Mouse (Mus musculus) thymus, postnatal 10 days (tissue): ENCODE results near the gene Glcci1.
"Not testable (repeated sequence)": the region's sequence is repeated elsewhere in the genome, so short reads cannot be mapped to it uniquely, and the experiment has no call there.

ENCODE experiments used
- DNase-seq, 2 experiments: peaks; one replicate each; pipeline ENCODE4 v3.0.0; 2021; ENCODE audit warnings: low spot score in 2 of 2

Glcci1 gene

GRCm38 (mm10) chr6:8495109-8495826, 14.1 kb upstream of the Glcci1 start:
- DNase-seq: no peak

- no peak for DNase-seq
Measured at GRCm38 (mm10) chr6:8495827-8496222, 13.6 kb upstream of the Glcci1 start.

- DNase-seq: no peak
Measured at GRCm38 (mm10) chr6:8497234-8497867, 12.0 kb upstream of the Glcci1 start.

DNA sequence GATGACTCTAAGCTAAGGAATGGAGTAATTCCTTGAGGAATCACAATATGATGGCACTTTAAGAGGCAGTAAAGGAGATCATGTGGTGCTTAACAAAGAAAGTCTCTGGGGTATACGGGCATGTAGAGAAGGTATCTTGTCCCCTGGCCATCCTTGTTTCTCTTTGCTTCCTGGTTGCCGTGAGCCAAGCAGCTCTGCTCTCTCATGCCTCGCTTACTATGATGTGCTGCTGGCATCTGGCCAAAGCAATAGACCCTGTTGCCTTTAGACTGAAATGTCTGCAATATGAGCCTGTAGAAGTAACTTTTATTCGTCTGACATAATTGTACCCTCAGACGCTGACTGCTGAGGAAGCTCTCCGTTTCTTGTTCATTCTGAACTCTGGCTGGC, 11.5 kb upstream of the Glcci1 start:
- DNase-seq: no peak

- DNase-seq: no peak
Measured at GRCm38 (mm10) chr6:8498961-8499360, 10.4 kb upstream of the Glcci1 start.

DNA sequence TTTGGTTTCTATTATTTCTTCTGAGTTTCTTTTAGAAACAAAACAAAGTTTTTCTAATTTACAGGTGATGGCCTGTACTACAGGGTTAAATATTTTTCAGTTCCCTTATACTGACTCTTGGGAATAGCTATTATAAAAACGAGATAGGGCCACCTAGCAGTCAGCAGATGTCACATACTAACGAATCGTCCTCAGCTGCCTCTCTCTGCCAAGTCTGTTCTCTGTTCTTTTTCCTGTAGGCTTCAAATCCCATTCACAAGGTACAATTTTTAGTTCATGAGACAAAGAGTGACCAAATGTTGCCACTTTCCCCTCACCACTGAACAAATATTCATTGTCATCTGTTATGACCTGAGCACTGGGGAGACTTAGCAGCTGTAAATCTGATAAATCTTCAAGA, 5.4 kb upstream of the Glcci1 start:
- DNase-seq: no peak

- DNase-seq: no peak
Measured at GRCm38 (mm10) chr6:8504521-8505228, 4.7 kb upstream of the Glcci1 start.

DNA sequence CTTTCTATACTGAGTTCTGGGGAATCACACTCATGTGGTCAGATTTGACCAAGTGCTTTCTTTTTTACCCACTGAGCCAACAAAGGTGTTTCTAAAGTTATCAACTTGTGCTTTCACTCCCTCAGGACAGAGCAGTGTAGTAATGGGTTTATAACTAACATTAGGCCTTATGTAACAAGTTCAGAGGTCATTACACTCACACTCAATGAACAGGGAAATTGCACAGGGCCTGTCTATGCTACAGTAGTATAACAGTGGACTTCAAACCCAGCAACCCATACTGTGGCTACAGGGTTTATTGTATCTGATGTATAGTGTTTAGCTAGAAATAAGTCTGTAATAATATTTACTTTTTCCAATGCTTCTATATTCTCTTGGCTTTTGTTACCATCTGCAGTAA, 2.8 kb upstream of the Glcci1 start:
- DNase-seq: no peak

- peak; percentile 99 to 100 for DNase-seq
Measured at GRCm38 (mm10) chr6:8508883-8509536, 390 bp upstream of the Glcci1 start.

GRCm38 (mm10) chr6:8509961-8510863, 812 bp downstream of the Glcci1 start:
- peak; percentile 50 to 52 for DNase-seq

GRCm38 (mm10) chr6:8510864-8511428, 1.5 kb downstream of the Glcci1 start:
- DNase-seq: no peak

GRCm38 (mm10) chr6:8511447-8511846, 2.0 kb downstream of the Glcci1 start:
- no peak for DNase-seq

- peak; percentile 42 to 48 for DNase-seq
Measured at GRCm38 (mm10) chr6:8512416-8512815, 3.0 kb downstream of the Glcci1 start.

GRCm38 (mm10) chr6:8519687-8520086, 10.3 kb downstream of the Glcci1 start:
- DNase-seq: no peak

GRCm38 (mm10) chr6:8521231-8521630, 11.8 kb downstream of the Glcci1 start:
- DNase-seq: no peak

- no peak for DNase-seq
Measured at GRCm38 (mm10) chr6:8524717-8525116, 15.3 kb downstream of the Glcci1 start.

- DNase-seq: no peak
Measured at GRCm38 (mm10) chr6:8531104-8531894, 21.9 kb downstream of the Glcci1 start.

DNA sequence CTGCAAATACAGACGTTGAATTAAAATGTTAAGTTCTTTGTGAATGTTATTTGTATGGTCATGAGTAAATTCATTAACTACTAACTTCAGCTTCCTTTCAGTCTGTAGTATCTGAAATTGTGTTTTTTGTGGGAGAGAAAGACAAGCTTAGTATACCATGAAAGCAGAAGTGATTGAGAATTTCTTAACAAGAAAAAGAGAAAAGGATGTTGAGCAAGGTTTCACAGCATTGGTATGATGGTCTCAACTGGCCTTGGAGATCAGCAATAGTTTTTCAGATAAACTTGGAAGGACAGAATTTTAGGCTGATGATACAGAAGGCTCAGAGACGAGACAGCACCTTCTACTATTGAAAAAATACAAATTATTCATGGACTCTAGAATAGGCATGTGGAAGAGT, 27.5 kb downstream of the Glcci1 start:
- no peak for DNase-seq

DNA sequence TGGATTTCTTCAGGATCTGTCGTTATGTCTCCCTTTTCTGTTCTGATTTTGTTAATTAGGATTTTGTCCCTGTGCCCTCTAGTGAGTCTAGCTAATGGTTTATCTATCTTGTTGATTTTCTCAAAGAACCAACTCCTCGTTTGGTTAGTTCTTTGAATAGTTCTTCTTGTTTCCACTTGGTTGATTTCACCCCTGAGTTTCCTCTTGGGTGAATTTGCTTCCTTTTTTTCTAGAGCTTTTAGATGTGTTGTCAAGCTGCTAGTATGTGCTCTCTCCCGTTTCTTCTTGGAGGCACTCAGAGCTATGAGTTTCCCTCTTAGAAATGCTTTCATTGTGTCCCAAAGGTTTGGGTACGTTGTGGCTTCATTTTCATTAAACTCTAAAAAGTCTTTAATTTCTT, 32.1 kb downstream of the Glcci1 start:
- DNase-seq: not testable (repeated sequence)

DNA sequence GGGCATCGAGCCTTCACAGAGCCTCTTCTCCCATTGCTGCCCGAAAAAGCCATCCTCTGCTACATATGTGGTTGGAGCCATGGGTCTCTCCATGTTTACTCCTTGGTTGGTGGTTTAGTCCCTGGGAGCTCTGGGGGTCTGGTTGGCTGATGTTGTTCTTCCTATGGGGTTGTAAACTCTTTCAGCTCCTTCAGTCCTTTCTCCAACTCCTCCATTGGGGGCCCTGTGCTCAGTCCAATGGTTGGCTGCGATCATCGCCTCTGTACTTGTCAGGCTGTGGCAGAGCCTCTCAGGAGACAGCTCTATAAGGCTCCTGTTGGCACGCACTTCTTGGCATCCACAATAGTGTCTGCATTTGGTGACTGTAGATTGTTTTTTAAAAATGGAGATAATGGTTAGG, 35.4 kb downstream of the Glcci1 start:
- no peak for DNase-seq
